Mouse (Mus musculus) stomach, embryonic 14.5 days (tissue): ENCODE results near the gene Gipc2. TPM values are rescaled to one million over a fixed set of nuclear protein-coding genes. Genes with fewer than 3 reads are reported as not detected.
"Not testable (repeated sequence)": the region's sequence is repeated elsewhere in the genome, so short reads cannot be mapped to it uniquely, and the experiment has no call there.

Experiments used
- ATAC-seq: fragments of 200-750 bp; cut with Nextera tagmentation; 2 replicates; pipeline ENCODE4 v1.8.0; 2017; ENCODE audit warnings: low read depth, moderate TSS enrichment; ENCODE audit not compliant: insufficient number of reproducible peaks, insufficient read depth, low FRiP score
- H3K27ac ChIP-seq: fragments of 300-500 bp; sonication (generic); 2 replicates; pipeline ENCODE4 v1.5.1; 2014; ENCODE audit warnings: mild to moderate bottlenecking, low read length, moderate library complexity, mixed read lengths
- H3K27me3 ChIP-seq: fragments of 300-500 bp; sonication (generic); 2 replicates; pipeline ENCODE4 v1.6.1; 2014; ENCODE audit warnings: low read length, control low read depth, mixed read lengths; ENCODE audit not compliant: control insufficient read depth, insufficient read depth
- H3K36me3 ChIP-seq: fragments of 300-500 bp; sonication (generic); 2 replicates; pipeline ENCODE4 v1.6.1; 2014; ENCODE audit warnings: mild to moderate bottlenecking, control low read depth, low read length, moderate library complexity, mixed read lengths; ENCODE audit not compliant: control insufficient read depth, insufficient read depth
- H3K4me1 ChIP-seq: fragments of 300-500 bp; sonication (generic); 2 replicates; pipeline ENCODE4 v1.6.1; 2014; ENCODE audit warnings: low read length, control low read depth, mixed read lengths; ENCODE audit not compliant: control insufficient read depth, insufficient read depth
- H3K4me2 ChIP-seq: fragments of 300-500 bp; sonication (generic); replicated peaks from 2 replicates; pipeline ENCODE4 v1.6.1; 2014; ENCODE audit warnings: low read depth, low read length, control low read depth
- H3K4me3 ChIP-seq: fragments of 300-500 bp; sonication (generic); 2 replicates; pipeline ENCODE4 v1.5.1; 2014; ENCODE audit warnings: low read depth, low read length, control low read depth
- H3K9ac ChIP-seq: fragments of 300-500 bp; sonication (generic); replicated peaks from 2 replicates; pipeline ENCODE4 v1.6.1; 2014; ENCODE audit warnings: low read depth, mild to moderate bottlenecking, control low read depth, low read length, moderate library complexity, mixed read lengths
- H3K9me3 ChIP-seq: fragments of 300-500 bp; sonication (generic); 2 replicates; pipeline ENCODE4 v1.6.1; 2016; ENCODE audit warnings: low read depth, low read length, control low read depth; ENCODE audit not compliant: control insufficient read depth
- WGBS: fragments of 180-500 bp; shearing (Covaris S2); extraction: QIAGEN DNeasy Blood & Tissue Kit; methylation state at CpG from one replicate; pipeline ENCODE4 v1.1.7; 2014; 5-methylcytosine and 5-hydroxymethylcytosine counted together
- polyA plus RNA-seq: library from polyadenylated mRNA; unstranded; fragments of >200 nt; fragmentation: Nextera tagmentation; extraction: Ambion mirVana; gene quantifications from 2 replicates; pipeline ENCODE4 v1.2.1, GENCODE M21; 2014

Gene Gipc2
- polyA plus RNA-seq, 1 experiment from 2014 or later = 43.8 TPM

DNA sequence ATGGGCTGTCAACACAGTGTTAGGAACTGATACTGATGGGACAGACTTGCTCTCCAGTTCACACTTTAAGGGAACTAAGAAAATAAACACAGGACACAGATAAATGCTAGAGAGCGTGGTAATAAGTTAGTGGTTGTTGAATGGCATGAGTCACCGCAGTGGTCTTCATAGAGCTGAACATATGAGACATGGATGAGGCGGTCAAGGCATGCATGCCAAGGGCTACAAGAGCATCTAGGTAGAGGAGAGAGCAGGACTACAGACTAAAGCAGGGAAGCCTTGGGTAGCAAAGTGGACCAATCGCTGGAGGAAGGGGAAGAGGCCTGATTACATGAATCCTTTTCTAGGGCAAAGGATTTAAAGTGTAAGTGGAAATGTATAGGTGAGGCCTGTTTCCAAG lies 41.1 kb upstream of the Gipc2 start:
- no peaks in the 10 kb centered on the region for H3K27me3 ChIP-seq
- ATAC-seq = no peak
- peaks cover 2% of the 10 kb centered on the region; the same call in 1 of the 2 replicates for H3K4me1 ChIP-seq
- no peak overlapping the region for H3K4me3 ChIP-seq
- no peaks in the 10 kb centered on the region for H3K36me3 ChIP-seq
- no peak overlapping the region for H3K9ac ChIP-seq
- no peaks in the 10 kb centered on the region for H3K9me3 ChIP-seq
- no peak overlapping the region for H3K27ac ChIP-seq
- H3K4me2 ChIP-seq = no peak overlapping the region
- WGBS = 94% methylated on average over 4 of the region's 4 CpGs

DNA sequence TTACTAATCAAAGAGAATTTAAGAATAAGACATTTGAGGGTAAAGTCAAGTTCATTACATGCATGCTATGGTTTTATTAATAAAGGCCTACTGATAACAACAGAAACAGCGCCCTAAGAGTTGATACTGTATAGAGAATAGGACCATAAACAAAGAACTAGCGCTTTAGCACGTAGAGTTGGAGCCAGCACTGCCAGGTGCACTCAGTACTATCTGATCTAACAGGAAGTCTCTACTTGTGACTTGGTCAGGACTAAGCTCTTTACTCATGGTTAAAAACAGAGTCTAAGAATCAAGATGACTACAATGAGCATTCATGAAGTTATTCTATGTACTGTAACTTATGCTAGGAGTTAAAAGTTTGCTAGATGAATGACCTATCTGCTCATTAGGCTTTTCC lies 38.5 kb upstream of the Gipc2 start:
- no peak overlapping the region for H3K4me2 ChIP-seq
- H3K4me3 ChIP-seq = no peak overlapping the region
- H3K27ac ChIP-seq = no peak overlapping the region
- H3K9ac ChIP-seq = no peak overlapping the region
- no peak for ATAC-seq
- H3K9me3 ChIP-seq = no peaks in the 10 kb centered on the region
- 70% methylated on average over 3 of the region's 3 CpGs for WGBS
- no peaks in the 10 kb centered on the region for H3K27me3 ChIP-seq
- H3K36me3 ChIP-seq = no peaks in the 10 kb centered on the region
- H3K4me1 ChIP-seq = no peaks in the 10 kb centered on the region

DNA sequence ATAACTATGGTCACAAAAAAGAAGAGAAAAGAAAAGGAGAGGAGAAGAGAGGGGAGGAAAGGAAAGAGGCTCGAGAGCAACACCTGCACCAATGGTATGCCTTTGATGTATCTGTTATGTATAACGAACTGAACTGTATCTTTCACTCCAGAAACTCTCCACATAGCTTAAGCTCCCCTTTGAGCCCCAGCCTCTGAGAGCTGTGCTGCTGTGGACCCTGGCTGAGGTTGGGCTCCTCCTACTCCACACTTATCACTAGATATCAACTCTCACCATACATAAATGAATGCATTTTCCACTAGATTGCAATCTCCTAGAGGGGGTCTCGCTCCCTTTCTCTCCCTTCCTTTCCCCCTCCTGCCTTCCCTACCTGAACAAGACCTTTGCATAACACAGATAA lies 38.0 kb upstream of the Gipc2 start:
- no peak overlapping the region for H3K27ac ChIP-seq
- ATAC-seq = no peak
- H3K36me3 ChIP-seq = no peaks in the 10 kb centered on the region
- H3K4me1 ChIP-seq = no peaks in the 10 kb centered on the region
- WGBS = 53% methylated on average over 3 of the region's 3 CpGs
- no peaks in the 10 kb centered on the region for H3K9me3 ChIP-seq
- H3K27me3 ChIP-seq = no peaks in the 10 kb centered on the region
- no peak overlapping the region for H3K9ac ChIP-seq
- H3K4me2 ChIP-seq = no peak overlapping the region
- H3K4me3 ChIP-seq = no peak overlapping the region

DNA sequence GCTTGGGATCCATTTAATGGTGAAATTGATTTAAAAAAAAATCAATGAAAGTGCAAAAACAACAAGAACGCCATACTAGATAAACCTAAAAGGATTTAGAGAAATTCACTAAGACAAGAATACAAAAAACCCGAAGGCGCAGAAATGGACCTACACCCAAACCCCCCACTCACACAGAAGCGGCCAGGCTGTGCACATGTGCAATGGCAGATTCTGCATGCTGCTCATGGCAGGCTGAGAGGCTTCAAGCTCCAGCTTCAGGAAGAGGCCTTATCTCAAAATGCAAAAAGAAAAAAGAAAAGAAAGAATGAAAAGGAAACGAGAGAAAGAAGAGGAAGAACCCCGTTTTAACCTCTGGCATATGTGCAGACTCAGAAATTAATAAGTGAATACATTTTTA lies 37.4 kb upstream of the Gipc2 start:
- Histone ChIP-seq H3K27me3 (no peaks in the 10 kb centered on the region), H3K36me3 (no peaks in the 10 kb centered on the region), H3K9me3 (no peaks in the 10 kb centered on the region), H3K4me2 (no peak overlapping the region), H3K4me3 (no peak overlapping the region), H3K9ac (no peak overlapping the region), H3K4me1 (no peaks in the 10 kb centered on the region), H3K27ac (no peak overlapping the region)
- no peak for ATAC-seq
- 84% methylated on average over 6 of the region's 6 CpGs for WGBS

DNA sequence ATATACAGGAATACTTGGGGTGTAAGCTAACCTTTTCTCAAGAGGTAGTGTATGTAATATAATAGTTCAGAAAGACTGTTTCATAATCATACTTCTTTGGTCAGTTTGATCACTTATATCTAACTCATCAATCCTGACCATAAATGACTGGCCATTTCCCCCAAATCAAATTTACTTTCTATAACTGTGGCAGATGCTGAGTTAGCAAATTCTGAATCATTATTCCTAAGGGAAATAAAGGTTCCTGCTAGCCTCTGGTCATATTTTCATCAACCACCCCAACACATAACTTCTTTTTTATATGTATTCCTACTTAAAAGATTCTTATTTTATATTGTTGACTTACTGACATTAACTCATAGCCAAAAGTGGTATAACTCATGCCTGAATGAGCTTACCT lies 36.9 kb upstream of the Gipc2 start:
- Histone ChIP-seq H3K9ac (no peak overlapping the region), H3K4me3 (no peak overlapping the region), H3K36me3 (no peaks in the 10 kb centered on the region), H3K4me2 (no peak overlapping the region), H3K9me3 (no peaks in the 10 kb centered on the region), H3K27me3 (no peaks in the 10 kb centered on the region), H3K27ac (no peak overlapping the region), H3K4me1 (no peaks in the 10 kb centered on the region)
- ATAC-seq = no peak

DNA sequence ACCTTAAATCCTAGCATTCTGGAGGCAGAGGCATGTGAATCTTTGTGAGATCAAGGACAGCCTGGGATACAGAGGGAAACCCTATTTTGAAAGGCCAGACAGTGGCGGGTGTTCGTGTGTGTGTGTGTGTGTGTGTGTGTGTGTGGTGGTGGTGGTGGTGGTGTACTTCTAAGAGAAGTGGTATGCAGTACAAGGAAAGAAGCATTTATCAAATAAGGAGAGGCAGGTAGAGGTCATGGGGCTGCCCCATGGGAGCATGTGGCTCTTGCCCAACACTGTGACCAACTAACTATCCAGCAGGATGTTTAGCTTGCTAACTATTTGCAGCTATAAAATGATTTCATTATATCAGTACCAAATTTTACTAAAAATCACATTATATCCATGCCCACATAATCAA lies 35.6 kb upstream of the Gipc2 start:
- Histone ChIP-seq H3K36me3 (no peaks in the 10 kb centered on the region), H3K27ac (no peak overlapping the region), H3K4me1 (no peaks in the 10 kb centered on the region), H3K27me3 (no peaks in the 10 kb centered on the region), H3K4me2 (no peak overlapping the region), H3K9me3 (no peaks in the 10 kb centered on the region), H3K9ac (no peak overlapping the region), H3K4me3 (no peak overlapping the region)
- ATAC-seq = no peak
- WGBS = 72% methylated on average over 2 of the region's 2 CpGs

DNA sequence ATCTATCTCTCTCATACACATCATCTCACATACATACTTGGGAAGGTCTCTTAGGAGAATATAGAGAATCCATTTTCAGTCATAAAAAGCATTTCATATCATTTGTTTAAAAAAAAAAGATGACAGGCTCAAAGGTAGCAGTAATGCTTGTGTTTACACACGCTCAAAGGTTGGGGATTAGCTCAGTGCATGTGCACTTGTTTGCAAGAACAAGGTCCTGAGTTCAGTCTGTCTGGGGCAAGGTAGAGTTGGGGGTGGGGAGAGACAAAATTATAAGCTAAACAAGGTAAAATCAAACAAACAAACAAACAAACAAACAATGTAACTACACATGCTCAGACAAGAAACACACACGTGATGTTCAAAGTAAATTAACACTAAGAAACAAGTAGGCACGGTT lies 35.2 kb upstream of the Gipc2 start:
- 80% methylated on average over 3 of the region's 3 CpGs for WGBS
- Histone ChIP-seq H3K9me3 (no peaks in the 10 kb centered on the region), H3K4me1 (no peaks in the 10 kb centered on the region), H3K4me2 (no peak overlapping the region), H3K4me3 (no peak overlapping the region), H3K9ac (no peak overlapping the region), H3K36me3 (no peaks in the 10 kb centered on the region), H3K27ac (no peak overlapping the region), H3K27me3 (no peaks in the 10 kb centered on the region)
- ATAC-seq = no peak

DNA sequence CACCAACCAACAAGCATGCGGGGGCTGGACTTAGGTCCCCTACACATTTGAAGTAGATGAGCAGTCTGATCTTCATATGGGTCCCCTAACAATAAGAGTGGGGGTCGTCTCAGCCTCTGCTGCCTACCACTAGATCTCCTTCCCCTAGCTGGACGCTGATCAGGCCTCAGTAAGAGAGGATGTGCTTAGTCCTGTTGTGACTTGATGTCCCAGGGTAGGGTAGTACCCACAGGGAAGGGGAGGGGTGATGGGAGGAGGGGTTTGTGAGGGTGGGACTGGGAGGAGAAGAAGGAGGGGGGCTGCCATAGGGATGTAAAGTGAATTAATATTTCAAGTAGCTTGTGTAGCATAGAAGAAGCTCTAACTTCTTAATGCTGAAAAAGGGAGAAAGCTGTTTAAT lies 33.1 kb upstream of the Gipc2 start:
- Histone ChIP-seq H3K4me2 (no peak overlapping the region), H3K27me3 (no peaks in the 10 kb centered on the region), H3K9ac (no peak overlapping the region), H3K9me3 (no peaks in the 10 kb centered on the region), H3K4me1 (no peaks in the 10 kb centered on the region), H3K27ac (no peak overlapping the region), H3K36me3 (no peaks in the 10 kb centered on the region), H3K4me3 (no peak overlapping the region)
- WGBS = 60% methylated on average over 3 of the region's 3 CpGs
- no peak for ATAC-seq

DNA sequence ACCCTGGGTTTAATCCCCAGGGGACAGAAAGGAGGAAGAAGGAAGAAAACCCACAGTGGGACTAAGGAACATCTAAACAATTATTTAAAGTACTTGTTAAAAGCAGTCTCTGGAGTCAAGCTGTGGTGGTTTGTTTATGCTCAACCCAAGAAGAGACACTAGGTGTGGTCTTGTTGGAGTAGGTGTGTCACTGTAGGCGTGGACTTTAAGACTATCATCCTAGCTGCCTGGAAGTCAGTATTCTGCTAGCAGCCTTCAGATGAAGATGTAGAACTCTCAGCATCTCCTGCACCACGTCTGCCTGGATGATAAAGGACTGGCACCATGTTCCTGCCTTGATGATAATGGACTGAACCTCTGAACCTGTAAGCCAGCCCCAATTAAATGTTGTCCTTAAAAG lies 31.2 kb upstream of the Gipc2 start:
- H3K27ac ChIP-seq, H3K36me3 ChIP-seq, H3K27me3 ChIP-seq, ATAC-seq, H3K4me3 ChIP-seq, H3K9me3 ChIP-seq, H3K4me1 ChIP-seq, H3K4me2 ChIP-seq, H3K9ac ChIP-seq: not testable (repeated sequence)
- WGBS = 23% methylated on average over 2 of the region's 2 CpGs
